Mouse (Mus musculus): ENCODE measurements around the gene Slc6a9.

Gene Slc6a9

DNA sequence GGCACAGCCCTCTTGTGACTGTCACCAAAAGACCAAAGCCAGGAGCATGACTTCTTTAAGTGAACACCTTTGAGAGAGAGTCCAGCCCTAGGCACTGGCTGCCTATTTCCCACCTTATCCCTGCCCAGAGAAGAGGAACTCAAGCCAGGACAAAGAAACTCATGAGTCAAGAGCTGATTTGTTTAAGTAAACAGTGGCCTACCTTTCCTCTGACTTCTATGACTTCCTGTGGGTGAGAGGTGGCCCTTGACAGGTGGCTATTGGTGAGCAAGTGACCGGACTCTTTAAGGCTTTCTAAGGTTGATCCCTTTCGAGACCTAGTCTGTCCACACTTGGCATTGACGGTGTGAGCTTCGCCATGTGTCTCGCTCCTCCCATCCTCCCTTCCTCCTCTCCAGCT lies 6.5 kb downstream of the Slc6a9 start:
- DNase-seq (ENCODE audit: extremely low read depth, low read depth), result no peak

DNA sequence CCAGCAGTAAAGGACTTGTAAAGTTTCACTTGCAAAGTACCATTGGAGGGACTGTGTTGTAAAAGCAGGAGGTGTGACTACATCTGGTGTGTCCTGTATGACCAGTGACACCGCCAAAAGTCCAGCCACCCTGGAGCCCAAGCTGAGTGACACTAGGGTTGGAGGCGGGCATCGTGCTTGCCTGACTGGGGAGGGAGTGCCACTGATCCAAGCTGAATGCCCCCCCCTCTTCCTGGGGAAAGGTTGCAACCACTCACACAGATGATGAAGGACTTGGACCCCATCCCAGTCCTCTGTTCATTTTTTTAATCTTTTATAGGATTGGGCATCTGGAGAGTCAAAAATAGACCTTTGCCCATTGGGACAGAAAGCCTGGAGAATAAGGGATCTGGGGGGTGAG lies 7.3 kb downstream of the Slc6a9 start:
- no peak for DNase-seq (ENCODE audit: extremely low read depth, low read depth)

DNA sequence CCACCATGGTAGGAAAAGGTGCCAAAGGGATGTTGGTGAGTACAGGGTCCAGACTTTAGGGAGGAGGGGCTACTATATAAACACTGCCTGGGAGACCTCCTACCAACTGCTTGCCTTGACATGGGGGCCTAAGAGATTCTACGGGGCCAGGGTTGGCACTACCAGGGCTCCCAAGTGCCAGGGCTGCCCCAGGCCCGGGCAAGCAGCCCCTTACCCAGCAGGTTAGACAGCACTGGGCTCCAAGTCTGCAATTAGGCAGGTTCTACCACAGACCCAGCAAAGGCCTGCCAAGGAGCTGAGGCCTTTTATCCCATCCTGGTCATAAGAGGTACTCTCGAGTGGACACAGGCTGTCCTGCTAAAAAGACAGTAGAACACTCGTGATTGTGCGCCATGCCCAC lies 8.8 kb downstream of the Slc6a9 start:
- DNase-seq (ENCODE audit: extremely low read depth, low read depth), result no peak

DNA sequence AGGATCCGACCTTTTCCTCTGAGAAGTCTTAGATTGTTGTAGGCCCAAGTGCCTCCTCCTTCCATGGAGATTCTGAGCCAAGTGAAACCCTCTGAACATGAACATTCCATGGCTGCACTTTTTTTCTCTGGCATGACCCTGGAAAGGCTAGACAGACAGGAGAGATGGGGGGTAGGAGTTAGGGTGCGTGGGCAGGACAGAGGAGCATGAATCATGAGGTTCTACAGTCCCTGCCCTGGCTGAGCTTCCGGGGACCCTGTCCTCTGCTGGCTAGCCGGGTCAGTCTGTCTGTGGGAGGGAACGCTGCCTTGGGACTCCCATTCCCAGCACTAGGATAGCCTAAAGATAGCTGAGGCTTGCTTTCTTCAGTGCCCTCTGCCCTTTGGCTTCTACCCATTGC lies 10.2 kb downstream of the Slc6a9 start:
- DNase-seq (ENCODE audit: extremely low read depth, low read depth), result no peak

DNA sequence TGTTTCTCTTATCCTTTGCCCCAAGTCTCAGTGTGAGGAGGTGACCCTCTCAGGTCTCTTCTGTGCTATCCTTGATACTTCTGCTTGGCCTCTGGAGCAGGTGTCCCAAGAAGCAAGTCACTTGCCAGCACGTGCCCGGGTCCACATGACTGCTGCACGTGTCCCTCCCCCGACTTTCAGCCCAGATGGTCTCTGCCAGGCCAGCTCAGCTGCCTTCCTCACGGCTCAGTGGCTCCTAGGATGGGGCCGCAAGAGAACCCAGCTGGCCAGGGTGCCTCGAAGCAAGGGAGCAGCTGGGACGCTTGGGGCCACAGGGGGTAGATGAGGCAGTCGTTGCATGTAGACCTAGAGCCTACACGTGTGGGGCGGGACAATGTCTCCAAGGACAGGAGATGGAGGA lies 11.0 kb downstream of the Slc6a9 start:
- DNase-seq (ENCODE audit: extremely low read depth, low read depth), result no peak

DNA sequence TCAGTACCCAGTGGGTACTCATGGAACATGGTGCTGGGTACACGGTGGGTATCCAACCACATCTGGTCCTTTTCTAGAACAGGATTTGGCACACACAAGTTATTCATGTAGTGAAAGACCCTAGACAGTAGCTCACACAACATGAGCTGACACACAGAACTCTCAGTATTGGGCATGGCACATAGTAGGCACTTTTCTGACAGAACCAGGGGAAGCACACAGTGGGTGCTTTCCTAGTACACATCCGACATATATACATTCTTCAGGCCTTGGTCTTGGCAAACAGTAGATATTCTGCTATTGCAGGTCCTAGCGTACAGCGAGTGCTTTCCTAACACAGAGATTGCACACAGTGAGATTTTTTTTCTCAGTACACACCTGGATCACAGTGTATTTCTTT lies 12.0 kb downstream of the Slc6a9 start:
- no peak for DNase-seq (ENCODE audit: extremely low read depth, low read depth)

DNA sequence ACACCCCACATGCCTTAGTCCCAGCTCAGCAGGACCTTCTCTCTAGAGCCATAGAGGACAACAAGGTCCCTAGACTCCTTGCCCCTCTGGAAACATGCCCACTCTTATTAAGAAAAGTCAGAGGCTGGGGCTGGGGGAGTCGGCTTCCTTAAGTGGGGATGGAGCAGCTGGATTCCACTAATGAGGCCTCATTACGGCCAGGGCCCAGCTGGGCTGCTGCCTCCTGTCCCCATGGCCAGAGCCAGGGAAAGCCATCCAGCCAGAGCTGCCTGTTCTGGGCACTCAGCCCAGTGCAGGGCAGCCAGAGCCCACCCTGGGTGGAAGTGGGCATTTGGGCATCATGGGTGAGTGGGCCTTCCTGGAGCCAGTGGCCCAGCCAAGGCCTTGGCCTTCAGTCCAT lies 12.7 kb downstream of the Slc6a9 start:
- DNase-seq (ENCODE audit: extremely low read depth, low read depth), result no peak

DNA sequence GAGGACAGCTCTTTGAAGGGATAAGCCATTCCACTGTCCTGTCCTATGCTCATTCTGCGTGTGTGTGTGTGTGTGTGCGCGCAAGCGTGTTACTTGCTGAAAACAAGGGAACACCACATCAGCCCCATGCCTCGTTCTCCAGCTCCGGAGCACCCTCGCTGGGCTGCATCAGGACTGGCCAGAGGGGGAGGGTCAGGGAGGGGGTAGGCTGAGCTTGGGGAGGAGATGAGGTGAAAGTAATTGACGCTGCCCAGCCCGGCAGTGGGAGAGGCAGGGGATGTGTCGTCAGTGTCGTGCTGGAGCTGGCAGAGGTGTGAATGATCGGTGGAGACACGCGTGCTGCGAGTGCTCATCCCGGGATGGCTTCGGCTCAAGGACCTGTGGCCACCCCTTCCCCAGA lies 14.8 kb downstream of the Slc6a9 start:
- no peak for DNase-seq (ENCODE audit: extremely low read depth, low read depth)

DNA sequence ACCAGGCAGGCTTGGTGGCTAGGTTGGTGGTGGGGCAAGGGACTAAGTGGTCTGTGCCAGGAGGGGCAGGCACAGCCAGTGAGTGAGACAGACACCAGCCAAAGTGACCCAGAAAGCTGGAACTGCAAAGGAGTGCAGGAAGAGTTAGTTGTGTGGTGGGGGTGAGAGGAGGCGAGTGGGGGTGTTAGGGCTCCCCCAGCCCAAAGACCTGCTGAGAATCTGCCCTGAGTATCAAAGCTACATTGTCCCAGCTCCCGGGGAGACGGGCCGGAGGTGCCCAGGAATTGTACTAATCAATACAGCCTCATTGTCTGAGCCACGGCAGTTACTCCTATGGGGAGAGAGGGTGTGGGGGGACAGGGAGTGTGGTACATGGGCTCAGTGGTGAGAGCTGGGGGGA lies 15.2 kb downstream of the Slc6a9 start:
- no peak for DNase-seq (ENCODE audit: extremely low read depth, low read depth)

DNA sequence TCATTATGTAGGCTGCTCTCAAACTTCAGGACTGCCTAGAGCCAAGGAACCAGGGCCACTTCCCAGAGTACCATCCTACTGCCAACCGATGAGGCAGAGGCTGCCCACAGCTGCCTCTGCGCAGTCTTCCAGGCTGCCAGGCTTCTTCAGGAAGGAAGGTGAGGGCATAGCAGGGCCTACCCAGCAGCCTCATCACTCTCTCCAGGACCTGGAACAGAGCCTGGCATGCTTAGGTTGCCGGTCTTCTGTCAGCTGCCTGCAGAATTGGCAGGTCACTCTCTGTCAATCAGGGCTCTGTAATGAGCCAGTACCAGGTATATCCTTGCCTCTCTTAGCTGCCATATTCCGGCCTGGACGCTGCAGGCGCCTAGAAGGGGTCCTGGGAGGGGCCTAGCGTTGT lies 15.9 kb downstream of the Slc6a9 start:
- no peak for DNase-seq (ENCODE audit: extremely low read depth, low read depth)

DNA sequence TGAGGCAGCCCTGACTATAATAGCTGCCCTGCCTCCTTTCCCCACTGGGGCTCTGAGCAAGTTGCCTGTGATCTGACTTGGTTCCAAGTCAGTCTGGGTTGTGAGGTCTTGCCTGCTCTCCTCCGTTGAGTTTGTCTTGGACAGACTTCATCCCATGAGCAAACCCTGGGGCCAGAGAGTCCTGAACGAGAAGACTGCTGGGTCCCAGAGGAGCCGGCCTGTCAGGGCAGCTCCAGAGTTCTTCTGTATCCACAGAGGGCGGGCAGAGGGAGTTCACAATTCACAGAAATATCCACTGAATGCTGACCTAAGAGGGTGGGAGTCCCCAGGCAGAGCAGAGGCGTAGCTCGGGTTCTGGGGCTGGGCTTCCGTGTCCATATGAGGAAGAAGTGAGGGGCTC lies 16.6 kb downstream of the Slc6a9 start:
- DNase-seq (ENCODE audit: extremely low read depth, low read depth), result no peak

DNA sequence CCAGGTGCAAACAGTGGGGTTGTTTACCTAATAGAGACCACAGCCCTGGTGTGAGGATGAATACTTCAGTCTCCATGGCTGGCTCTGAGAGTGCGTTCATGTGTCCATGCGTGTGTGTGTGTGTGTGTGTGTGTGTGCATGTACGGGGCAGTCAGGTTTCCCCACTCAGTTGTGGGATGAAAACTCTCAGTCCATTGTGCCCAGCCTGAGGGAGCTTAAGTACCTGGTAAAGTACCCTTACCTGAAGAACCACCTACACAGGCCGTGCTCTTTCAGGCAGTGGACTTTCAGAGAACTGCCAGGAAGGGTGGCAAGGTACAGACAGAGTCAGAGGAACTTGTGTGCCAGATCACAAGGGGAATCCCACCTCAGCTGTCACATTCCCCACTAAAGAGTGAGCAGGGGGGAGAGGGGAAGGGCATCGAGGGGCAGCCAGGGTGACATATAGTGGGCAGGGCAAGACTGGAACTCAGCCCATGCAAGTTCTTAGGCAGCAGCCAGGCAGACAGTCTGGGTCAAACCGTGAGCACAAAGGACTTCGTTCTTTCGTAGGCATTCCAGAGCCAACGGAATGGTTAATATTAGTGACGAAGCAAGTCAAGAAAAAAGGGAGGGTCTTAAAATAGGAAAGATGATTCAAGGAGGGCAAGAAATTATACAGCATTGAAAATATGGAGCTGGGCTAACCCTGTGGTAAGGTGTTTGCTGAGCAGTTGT lies 18.0 kb downstream of the Slc6a9 start:
- no peak for DNase-seq (ENCODE audit: extremely low read depth, low read depth)

DNA sequence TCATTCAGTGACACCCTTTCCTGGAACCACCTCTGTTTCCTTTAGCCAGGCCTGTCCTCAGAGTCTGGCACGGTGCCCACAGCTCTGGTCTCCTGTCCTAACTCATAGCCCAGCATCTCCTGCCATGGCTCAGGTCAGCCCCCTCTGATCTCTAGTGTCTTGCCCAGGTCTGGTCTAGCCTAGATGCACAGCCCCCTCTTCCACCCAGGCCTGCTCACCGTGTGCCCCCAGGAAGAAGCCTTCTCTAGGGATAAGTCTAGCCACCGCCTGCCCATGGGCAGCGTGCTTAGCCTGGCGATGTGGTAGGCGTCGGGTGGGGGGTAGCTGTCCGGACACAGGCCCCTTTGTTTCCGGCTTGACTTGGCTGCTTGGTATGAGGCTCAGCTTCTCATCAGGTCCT lies 20.8 kb downstream of the Slc6a9 start:
- DNase-seq (ENCODE audit: extremely low read depth, low read depth), result no peak

DNA sequence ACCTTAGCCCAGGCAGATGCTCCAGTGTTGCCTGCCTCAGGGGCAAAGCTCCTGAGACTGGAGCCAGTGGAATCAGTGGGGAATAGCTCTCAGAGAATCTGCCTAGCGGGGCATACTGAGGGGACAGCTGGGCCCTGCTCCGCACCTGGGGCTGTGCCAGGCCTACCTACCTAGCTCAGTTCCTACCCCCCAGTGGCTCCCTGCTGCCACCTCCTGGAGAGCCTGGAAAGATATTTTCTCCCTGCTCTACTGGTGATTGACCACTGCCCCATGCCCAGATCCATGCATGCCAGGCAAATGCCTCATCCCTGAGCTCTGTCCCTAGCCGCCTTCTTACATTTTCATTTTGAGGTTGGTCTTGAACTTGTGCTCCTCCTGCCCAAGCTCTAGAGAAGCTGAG lies 24.5 kb downstream of the Slc6a9 start:
- DNase-seq (ENCODE audit: extremely low read depth, low read depth), result no peak

DNA sequence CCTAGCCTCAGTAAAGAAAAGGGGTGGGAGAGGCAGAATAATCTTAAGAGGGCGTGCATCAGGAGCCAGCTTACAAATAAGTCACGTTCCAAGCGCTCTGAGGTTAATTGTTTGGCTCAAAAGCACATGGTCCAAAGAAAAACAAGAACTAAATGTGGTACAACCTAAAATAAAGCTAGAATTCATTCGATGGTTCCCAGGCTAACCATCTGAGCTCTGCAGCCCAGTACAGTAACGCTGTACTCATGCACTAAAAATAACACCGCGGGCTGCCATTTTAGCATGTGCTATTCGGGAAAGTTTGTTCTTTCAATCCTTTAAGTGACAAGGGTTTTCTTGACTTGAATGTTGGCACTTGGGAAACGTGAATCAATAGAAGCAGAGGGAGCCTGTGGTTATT lies 26.3 kb downstream of the Slc6a9 start:
- no peak for DNase-seq (ENCODE audit: extremely low read depth, low read depth)

DNA sequence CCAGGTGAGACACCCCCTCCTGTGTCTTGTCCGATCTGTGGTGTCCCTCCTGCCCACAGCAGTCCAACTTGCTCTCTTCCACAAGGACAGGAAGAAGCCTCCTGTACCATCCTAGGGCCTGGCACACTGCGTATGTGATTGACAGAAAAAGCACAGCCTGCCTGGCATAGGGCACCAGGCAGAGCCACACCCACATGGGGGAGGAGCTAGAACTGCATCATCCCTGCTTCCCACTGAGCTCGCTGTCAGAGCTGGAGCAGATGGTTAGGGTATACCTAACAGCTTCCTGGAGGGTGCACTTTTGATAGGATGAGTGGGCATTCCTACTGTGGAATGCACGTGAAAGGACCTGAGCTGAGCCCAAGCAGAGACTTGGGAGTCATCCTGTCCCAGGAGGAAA lies 28.5 kb downstream of the Slc6a9 start:
- no peak for DNase-seq (ENCODE audit: extremely low read depth, low read depth)

DNA sequence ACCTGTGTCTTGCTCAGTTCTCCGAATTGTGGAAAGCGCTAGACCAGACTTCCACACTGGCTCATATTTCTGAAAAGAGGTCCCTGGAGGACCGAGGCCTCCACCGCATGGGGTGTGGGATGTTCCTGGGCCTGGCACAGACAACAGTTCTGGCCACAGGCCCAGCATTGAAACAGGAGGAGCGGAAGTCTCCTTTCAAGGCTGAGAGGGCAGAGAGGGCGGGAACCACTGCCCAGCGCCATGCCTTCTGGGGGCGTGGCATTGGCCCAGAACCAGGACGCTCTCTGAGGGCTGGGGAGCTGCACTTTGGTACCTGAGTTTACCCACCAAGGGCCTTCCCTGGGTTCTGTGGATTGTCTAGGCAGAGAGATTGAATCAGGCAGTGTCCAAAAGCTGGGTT lies 31.8 kb downstream of the Slc6a9 start:
- no peak for DNase-seq (ENCODE audit: extremely low read depth, low read depth)

DNA sequence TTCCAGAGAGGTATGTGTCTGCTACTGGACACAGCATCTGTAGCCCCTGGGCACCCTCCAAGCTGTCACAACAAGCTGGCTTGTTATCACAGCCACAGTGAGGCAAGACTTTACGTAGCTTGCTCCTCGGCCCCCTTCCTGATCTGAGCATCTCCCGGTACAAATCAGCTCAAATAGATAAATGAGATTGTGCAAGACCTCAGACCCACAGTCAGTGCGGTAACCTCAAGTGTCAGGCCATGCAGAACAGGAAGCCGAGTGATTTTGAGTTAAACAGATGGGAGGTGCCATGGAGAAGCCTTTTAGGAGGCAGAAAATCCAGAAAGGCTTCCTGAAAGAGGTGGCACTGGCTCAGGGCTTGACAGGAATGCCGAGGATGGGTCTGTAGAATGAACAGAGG lies 32.7 kb downstream of the Slc6a9 start:
- DNase-seq (ENCODE audit: extremely low read depth, low read depth), result no peak

DNA sequence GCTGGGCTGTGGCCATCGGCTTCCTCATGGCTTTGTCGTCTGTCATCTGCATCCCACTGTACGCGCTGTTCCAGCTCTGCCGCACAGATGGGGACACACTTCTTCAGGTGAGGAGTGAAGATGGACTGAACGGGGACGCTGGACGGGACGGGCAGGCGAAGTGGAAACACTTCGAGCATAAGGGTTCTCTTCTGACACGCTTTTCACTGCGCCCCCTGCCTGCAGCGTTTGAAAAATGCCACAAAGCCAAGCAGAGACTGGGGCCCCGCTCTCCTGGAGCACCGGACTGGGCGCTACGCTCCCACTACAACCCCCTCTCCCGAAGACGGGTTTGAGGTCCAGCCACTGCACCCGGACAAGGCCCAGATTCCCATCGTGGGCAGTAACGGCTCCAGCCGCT lies 33.5 kb downstream of the Slc6a9 start:
- no peak for DNase-seq (ENCODE audit: extremely low read depth, low read depth)

DNA sequence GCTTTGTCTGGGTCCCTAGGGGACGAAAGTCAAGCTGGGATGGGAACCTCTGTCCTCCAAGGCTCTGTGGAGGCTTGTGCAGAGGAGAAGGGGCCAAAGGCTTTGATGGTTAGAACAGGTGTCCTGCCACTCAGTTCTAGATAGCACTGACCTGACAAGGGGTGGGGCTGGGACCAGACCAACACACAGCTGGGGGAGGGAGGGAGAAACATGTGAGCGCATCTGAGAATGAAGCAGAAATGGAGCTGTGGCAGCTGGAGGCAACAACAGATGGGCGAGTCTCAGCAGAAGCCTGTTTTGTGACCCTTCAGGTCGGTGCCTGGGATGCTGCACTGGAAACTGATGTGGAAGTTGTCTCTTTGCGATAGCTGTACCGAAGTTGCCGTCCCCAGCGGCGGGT lies 35.0 kb downstream of the Slc6a9 start:
- DNase-seq (ENCODE audit: extremely low read depth, low read depth), result no peak

DNA sequence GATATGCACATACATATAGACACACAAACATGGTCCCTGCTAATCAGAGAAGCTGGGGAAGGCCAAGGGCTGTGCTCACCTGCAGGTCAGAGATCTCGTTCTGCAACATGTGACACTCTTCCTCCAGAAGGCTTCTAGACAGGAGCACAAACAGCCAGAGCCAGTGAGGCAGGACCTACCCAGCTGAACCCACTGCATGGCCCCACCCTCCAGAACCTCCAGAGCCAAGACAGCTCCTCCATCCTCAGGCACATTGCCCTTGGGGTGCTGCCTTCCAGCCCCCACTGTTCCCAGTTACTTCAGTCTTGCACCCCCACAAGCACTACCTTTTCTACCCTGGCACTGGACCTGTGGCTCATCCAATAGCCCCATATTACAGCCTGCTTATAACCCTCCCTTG lies 36.1 kb downstream of the Slc6a9 start:
- no peak for DNase-seq (ENCODE audit: extremely low read depth, low read depth)

DNA sequence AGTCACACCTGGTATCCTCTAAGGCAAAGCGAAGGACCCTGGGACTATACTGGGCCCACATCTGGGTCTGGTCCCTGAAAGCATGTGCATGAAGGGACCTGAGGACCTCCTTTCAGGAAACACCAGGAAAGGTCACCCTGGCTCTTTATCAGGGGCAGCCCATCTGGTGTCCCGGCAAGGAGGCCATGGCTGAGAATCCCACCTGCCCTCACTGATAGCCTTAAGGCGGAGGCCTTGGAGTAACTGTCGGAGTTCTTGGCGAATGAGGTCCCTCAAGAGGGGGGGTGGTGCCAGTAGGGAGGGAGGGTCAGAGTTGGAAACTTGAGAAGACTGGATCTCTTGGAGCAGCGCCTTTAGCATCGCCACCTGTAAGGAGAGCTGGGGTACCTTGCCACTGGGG lies 37.5 kb downstream of the Slc6a9 start:
- DNase-seq (ENCODE audit: extremely low read depth, low read depth), result no peak

DNA sequence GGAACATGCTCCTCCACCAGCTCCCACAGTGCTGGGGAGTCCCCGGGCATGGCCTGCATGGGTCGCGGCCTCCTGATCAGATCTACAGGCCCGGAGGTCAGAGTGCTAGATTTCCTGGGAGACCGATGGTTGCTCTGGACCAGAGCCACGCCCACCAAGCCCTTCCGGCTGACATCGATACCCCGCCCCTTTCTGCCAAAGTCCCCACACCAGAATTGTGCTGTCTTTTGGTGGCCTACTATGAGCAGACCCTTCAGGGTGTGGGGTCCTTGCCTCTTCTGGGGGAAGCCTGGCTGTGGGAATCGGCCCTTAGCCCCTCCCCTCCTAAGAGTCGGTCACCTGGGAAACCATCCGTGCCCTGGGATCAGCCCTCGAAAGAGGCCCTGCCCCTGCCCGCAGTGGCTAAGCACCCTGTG lies 38.2 kb downstream of the Slc6a9 start, which contains the start of gene Ccdc24:
Ccdc24 (minus strand) TSS at position 87 of the 416 bp plus-strand sequence.
- DNase-seq (ENCODE audit: extremely low read depth, low read depth), result no peak

DNA sequence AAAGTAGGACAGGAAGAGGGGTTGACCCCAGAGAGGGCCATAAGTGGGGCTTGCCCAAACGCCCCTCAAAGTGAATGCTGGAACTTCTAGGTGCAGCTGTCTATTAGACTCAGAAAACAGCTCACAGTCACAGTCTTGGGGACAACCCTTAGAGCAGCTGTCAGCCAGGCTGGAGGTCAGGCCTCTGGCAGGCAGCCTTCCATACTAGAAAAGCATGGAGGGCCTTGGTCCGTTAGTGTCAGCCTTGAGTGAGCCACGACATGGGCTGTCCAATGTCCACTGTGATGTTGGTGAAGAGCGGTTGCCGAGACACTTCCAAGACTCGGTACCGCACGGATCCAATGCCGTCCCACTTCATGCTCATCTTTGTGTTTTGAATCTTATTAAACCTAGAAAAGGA lies 39.3 kb downstream of the Slc6a9 start:
- DNase-seq (ENCODE audit: extremely low read depth, low read depth), result no peak
